Mouse (Mus musculus) CH12.LX (cell line): ENCODE results near the gene Sfxn5. TPM values are rescaled to one million over a fixed set of nuclear protein-coding genes. Genes with fewer than 3 reads are reported as not detected.

ENCODE experiments used
- DNase-seq: peaks from one replicate; pipeline ENCODE4 v3.0.0-alpha.2; 2013; ENCODE audit errors: extremely low read depth
- H3K27ac ChIP-seq: 2 replicates; pipeline ENCODE4 v1.5.1; 2012; ENCODE audit warnings: low read depth, mild to moderate bottlenecking, control low read depth, moderate library complexity; ENCODE audit not compliant: insufficient read depth
- H3K27me3 ChIP-seq: replicated peaks from 2 replicates; pipeline ENCODE3; 2012; ENCODE audit warnings: inconsistent platforms
- H3K36me3 ChIP-seq, 2 experiments: replicated peaks in 1 of 2; 2 replicates each; pipeline versions ENCODE3 to v1.6.1; 2012; ENCODE audit warnings: inconsistent platforms in 1 of 2, low read length in 1 of 2, mild to moderate bottlenecking in 1 of 2, mixed read lengths in 1 of 2, moderate library complexity in 1 of 2; ENCODE audit not compliant: control insufficient read depth in 1 of 2, insufficient read depth in 1 of 2
- H3K4me1 ChIP-seq, 2 experiments: 2 replicates each; pipeline ENCODE4 v1.6.1; 2012; ENCODE audit warnings: inconsistent platforms in 1 of 2, moderate library complexity in 1 of 2; ENCODE audit not compliant: insufficient read depth in 2 of 2, control insufficient read depth in 1 of 2
- H3K4me2 ChIP-seq: 2 replicates; pipeline ENCODE4 v1.6.1; 2012; ENCODE audit warnings: low read depth, mild to moderate bottlenecking, control low read depth; ENCODE audit not compliant: poor library complexity, insufficient read depth, severe bottlenecking
- H3K4me3 ChIP-seq, 3 experiments: fragments of 150-350 bp in 1 of 3; sonication (generic) in 1 of 3; replicated peaks in 1 of 3; 2 replicates each; pipeline versions ENCODE3 to v1.5.1; 2011 to 2012; ENCODE audit warnings: low read depth in 2 of 3, low read length in 2 of 3, mild to moderate bottlenecking in 2 of 3, moderate library complexity in 2 of 3, control low read depth in 1 of 3, improper control_type of control experiment in 1 of 3, inconsistent platforms in 1 of 3, mixed read lengths in 1 of 3; ENCODE audit not compliant: poor library complexity in 1 of 3
- H3K79me2 ChIP-seq: replicated peaks from 2 replicates; pipeline ENCODE4 v1.6.1; 2012; ENCODE audit warnings: mild to moderate bottlenecking, moderate library complexity; ENCODE audit not compliant: control insufficient read depth, poor library complexity, insufficient read depth, severe bottlenecking; ENCODE audit errors: extremely low read depth
- H3K9ac ChIP-seq: 2 replicates; pipeline ENCODE4 v1.6.1; 2012; ENCODE audit warnings: low read depth, mild to moderate bottlenecking, control low read depth, moderate library complexity; ENCODE audit not compliant: insufficient read depth
- H3K9me3 ChIP-seq: replicated peaks from 2 replicates; pipeline ENCODE3; 2012; ENCODE audit warnings: low read length, inconsistent platforms, mixed read lengths
- E2F4 ChIP-seq: IDR thresholded peaks from 2 replicates; pipeline ENCODE4 v1.6.1; 2011; ENCODE audit warnings: low read depth, low read length, improper control_type of control experiment; ENCODE audit not compliant: insufficient replicate concordance
- EP300 ChIP-seq: IDR thresholded peaks from 2 replicates; pipeline ENCODE4 v1.6.1; 2011; ENCODE audit warnings: low read length, improper control_type of control experiment
- GABPA ChIP-seq: IDR thresholded peaks from 2 replicates; pipeline ENCODE4 v1.6.1; 2012; ENCODE audit warnings: low read depth, low read length, improper control_type of control experiment, inconsistent platforms; ENCODE audit not compliant: insufficient replicate concordance
- HCFC1 ChIP-seq: IDR thresholded peaks from 2 replicates; pipeline ENCODE4 v1.6.1; 2012; ENCODE audit warnings: low read depth, mild to moderate bottlenecking, inconsistent platforms, low read length, improper control_type of control experiment
- JUN ChIP-seq: IDR thresholded peaks from 2 replicates; pipeline ENCODE4 v1.6.1; 2011; ENCODE audit warnings: low read depth, mild to moderate bottlenecking, low read length, improper control_type of control experiment, moderate library complexity; ENCODE audit not compliant: insufficient read depth
- JUND ChIP-seq: conservative IDR thresholded peaks from 2 replicates; pipeline ENCODE4 v1.6.1; 2011; ENCODE audit warnings: low read depth, low read length, improper control_type of control experiment
- MAFK ChIP-seq: IDR thresholded peaks from 2 replicates; pipeline ENCODE4 v1.6.1; 2011; ENCODE audit warnings: low read length, improper control_type of control experiment; ENCODE audit not compliant: insufficient replicate concordance
- MAZ ChIP-seq: IDR thresholded peaks from 2 replicates; pipeline ENCODE4 v1.6.1; 2012; ENCODE audit warnings: low read depth, mild to moderate bottlenecking, inconsistent platforms, low read length, improper control_type of control experiment, moderate library complexity
- UBTF ChIP-seq: IDR thresholded peaks from 2 replicates; pipeline ENCODE4 v1.6.1; 2012; ENCODE audit warnings: low read depth, mild to moderate bottlenecking, inconsistent platforms, low read length, improper control_type of control experiment, moderate library complexity
- USF1 ChIP-seq: IDR thresholded peaks from 2 replicates; pipeline ENCODE4 v1.6.1; 2014; ENCODE audit warnings: low read depth, mild to moderate bottlenecking, inconsistent platforms, low read length, improper control_type of control experiment
- ZMIZ1 ChIP-seq: IDR thresholded peaks from 2 replicates; pipeline ENCODE4 v1.6.1; 2012; ENCODE audit warnings: low read depth, mild to moderate bottlenecking, inconsistent platforms, low read length, improper control_type of control experiment
- dilution Hi-C: fragments of 300-500 bp; cut with MboI; formaldehyde crosslinking; loops from 2 replicates; pipeline ENCODE4 v1.14.3; 2020; ENCODE audit warnings: low sequenced_read_pairs; ENCODE audit not compliant: extremely low pct_unique_long_range_greater_than_20kb, extremely low pct_ligation_motif_present
- in situ Hi-C: fragments of 300-500 bp; cut with MboI; formaldehyde crosslinking; loops from 3 replicates; pipeline ENCODE4 v1.14.3; 2019; ENCODE audit warnings: low sequenced_read_pairs, low pct_ligation_motif_present, low pct_unique_long_range_greater_than_20kb, mixed read lengths
- polyA plus RNA-seq: library from polyadenylated mRNA; unstranded; fragments of >175 nt; gene quantifications from 2 replicates; pipeline ENCODE4 v1.2.1, GENCODE M21; 2012; ENCODE audit warnings: low read depth; ENCODE audit not compliant: insufficient read length
- total RNA-seq, 2 experiments: library from RNA; depleted of rRNA; stranded (reverse); fragments of 300-350 nt in 1 of 2; fragments of >200 nt in 1 of 2; gene quantifications; 2 replicates each; pipeline ENCODE4 v1.2.3; 2012 to 2014

The Sfxn5 gene
- total and polyA plus RNA-seq, 3 experiments = 0.55 to 0.93 (median 0.66) TPM

DNA sequence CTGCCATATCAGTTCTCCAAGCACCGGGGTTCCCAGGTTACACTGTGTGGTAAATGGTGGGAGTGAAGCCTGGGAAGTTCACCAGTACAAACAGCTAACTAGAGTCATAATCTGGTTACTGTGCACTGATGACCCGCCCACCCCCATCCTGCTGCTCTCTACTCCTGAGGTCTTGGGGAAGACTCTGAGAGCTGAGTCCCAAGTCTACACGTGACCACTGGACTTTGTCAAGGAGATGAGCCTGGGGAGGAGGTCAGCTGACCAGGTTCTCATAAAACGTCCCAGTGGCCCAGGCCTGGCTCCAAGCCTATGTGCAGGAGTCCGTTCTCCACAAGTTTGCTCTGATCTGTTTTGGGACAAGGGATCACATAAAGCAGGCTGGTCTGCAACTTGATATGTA lies 27.1 kb upstream of the Sfxn5 start:
- Histone ChIP-seq H3K9ac (no peak overlapping the region), H3K4me3 (no peak overlapping the region), H3K9me3 (peaks cover 2% of the 10 kb centered on the region), H3K4me1 (no peaks in the 10 kb centered on the region), H3K79me2 (no peaks in the 10 kb centered on the region), H3K27ac (no peak overlapping the region), H3K27me3 (peaks cover 30% of the 10 kb centered on the region), H3K4me2 (no peak overlapping the region), H3K36me3 (no peaks in the 10 kb centered on the region)
- dilution Hi-C loops (no loop called here), in situ Hi-C loops (no loop called here)
- no peak for TF ChIP-seq JUND
- DNase-seq = no peak

DNA sequence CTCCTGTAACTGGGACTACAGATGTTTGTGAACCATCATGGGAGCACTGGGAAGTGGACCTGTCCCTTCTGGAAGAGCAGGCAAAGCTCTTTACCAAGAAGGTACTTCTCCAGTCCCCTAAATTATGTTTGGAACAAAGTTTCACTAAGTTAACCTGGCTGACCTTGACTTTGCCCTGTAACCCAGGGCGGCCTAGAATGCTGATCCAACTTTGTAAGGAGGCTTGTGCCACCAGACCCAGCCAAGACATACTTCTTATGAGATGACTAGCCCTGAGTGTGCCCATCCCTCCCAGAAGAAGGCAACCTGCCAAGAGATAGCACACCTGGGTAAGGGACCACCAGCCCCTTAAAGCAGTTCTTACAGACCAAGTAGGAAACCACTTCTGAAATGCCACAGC lies 25.7 kb upstream of the Sfxn5 start:
- dilution Hi-C loops (no loop called here), in situ Hi-C loops (no loop called here)
- Histone ChIP-seq H3K4me1 (no peaks in the 10 kb centered on the region), H3K79me2 (no peaks in the 10 kb centered on the region), H3K9ac (no peak overlapping the region), H3K4me3 (no peak overlapping the region), H3K27ac (no peak overlapping the region), H3K4me2 (no peak overlapping the region), H3K9me3 (peaks cover 2% of the 10 kb centered on the region), H3K36me3 (no peaks in the 10 kb centered on the region), H3K27me3 (peaks cover 18% of the 10 kb centered on the region)
- no peak for TF ChIP-seq ZMIZ1
- no peak for TF ChIP-seq GABPA
- TF ChIP-seq E2F4 = no peak
- TF ChIP-seq MAZ = no peak
- TF ChIP-seq EP300 = no peak
- TF ChIP-seq JUN = no peak
- no peak for TF ChIP-seq USF1
- no peak for TF ChIP-seq MAFK
- DNase-seq = no peak

DNA sequence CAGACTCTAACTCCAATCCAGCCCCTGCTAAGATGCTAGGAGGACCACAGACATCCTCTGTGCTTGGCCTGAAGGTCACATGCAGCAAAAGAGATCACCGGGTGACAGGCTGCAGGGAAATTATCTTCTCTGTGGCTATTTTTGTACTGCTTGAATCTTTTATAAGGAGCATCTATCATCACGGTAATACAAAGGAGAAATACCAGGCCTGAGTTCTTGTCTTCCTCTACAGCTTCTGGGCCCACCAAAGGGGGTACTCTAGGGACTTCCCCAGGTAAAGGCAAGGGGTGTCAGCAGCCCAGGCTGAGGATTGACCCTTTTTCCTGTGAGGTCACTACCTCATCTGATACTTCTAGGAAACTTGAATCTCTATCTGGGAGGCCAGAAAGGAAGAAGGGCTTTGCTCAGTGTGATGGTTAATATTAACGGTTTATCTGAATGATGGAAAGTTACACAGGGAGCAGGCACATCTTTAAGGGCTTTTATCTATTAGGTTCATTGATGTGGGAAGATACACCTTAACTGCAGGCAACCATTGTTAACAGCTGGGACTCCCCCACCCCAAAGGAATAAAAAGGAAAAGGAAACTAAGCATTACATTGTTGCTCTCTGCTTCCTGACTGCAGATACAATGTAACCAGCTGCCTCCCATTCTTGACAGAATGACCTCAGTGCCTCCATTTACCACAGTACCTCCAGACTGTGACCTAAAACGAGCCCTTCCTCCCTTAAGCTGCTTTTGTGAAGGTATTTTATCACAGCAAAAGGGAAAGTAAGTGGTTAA lies 23.7 kb upstream of the Sfxn5 start:
- in situ Hi-C loops = no loop called here
- TF ChIP-seq UBTF = no peak
- TF ChIP-seq HCFC1 = no peak
- Histone ChIP-seq H3K4me3 (no peak overlapping the region), H3K9me3 (no peaks in the 10 kb centered on the region), H3K9ac (no peak overlapping the region), H3K4me1 (no peaks in the 10 kb centered on the region), H3K79me2 (no peaks in the 10 kb centered on the region), H3K36me3 (no peaks in the 10 kb centered on the region), H3K27ac (no peak overlapping the region), H3K27me3 (peaks cover 10% of the 10 kb centered on the region), H3K4me2 (no peak overlapping the region)
- DNase-seq = no peak
- dilution Hi-C loops = no loop called here
